Mouse (Mus musculus): ENCODE data around the gene Rufy3. TPM values are rescaled to one million over a fixed set of nuclear protein-coding genes. Genes with fewer than 3 reads are reported as not detected.

Rufy3 gene
- polyA plus RNA-seq, 1 experiment from 2014 or later, result 321 TPM

DNA sequence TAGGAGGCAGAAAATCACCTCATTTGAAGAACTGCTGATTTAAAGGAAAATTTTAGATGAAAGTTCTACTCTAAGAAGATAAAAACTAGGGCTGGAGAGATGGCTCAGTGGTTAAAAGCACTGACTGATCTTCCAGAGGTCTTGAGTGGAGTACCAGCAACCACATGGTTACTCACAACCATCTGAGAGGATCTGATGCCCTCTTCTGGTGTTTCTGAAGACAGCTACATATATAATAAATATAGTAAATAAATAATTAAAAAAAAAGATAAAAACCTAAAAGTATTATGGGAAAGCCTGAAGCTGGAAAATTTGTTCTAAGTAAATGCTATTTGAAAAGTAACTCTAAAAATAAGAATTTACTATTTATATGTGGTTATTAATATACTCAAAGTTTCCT is 128.2 kb downstream of the Rufy3 start:
- Histone ChIP-seq H3K4me2 (no peak overlapping the region), H3K9ac (no peak overlapping the region), H3K27me3 (replicated peaks) (no peaks in the 10 kb centered on the region), H3K27ac (no peak overlapping the region), H3K4me3 (no peak overlapping the region), H3K9me3 (no peaks in the 10 kb centered on the region), H3K36me3 (replicated peaks) (no peaks in the 10 kb centered on the region), H3K4me1 (no peaks in the 10 kb centered on the region)
- no peak for ATAC-seq (replicated peaks)

DNA sequence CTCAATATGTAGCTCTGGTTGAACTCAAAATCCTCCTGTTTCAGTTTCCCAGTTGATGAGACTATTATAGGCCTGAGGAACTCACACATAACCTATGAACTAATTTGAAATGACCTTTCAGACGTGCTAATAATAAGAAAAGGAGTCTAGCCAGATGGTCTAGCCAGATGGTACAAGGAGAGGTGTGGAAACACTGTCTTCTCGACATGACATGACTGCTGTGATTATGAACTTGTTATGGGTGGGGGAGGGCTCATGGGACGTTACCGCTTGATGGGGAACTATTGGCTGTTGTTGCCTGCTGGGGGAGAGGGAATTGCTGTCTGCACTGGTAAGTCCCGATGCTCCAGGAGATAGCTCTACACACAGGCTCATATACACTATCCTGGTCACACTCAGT is 132.5 kb downstream of the Rufy3 start:
- no peak for ATAC-seq (replicated peaks)
- Histone ChIP-seq H3K4me1 (no peaks in the 10 kb centered on the region), H3K4me3 (no peak overlapping the region), H3K36me3 (replicated peaks) (no peaks in the 10 kb centered on the region), H3K27me3 (replicated peaks) (no peaks in the 10 kb centered on the region), H3K9me3 (no peaks in the 10 kb centered on the region), H3K9ac (no peak overlapping the region), H3K27ac (no peak overlapping the region), H3K4me2 (no peak overlapping the region)
- WGBS, result 81% methylated on average over 5 of the region's 5 CpGs

DNA sequence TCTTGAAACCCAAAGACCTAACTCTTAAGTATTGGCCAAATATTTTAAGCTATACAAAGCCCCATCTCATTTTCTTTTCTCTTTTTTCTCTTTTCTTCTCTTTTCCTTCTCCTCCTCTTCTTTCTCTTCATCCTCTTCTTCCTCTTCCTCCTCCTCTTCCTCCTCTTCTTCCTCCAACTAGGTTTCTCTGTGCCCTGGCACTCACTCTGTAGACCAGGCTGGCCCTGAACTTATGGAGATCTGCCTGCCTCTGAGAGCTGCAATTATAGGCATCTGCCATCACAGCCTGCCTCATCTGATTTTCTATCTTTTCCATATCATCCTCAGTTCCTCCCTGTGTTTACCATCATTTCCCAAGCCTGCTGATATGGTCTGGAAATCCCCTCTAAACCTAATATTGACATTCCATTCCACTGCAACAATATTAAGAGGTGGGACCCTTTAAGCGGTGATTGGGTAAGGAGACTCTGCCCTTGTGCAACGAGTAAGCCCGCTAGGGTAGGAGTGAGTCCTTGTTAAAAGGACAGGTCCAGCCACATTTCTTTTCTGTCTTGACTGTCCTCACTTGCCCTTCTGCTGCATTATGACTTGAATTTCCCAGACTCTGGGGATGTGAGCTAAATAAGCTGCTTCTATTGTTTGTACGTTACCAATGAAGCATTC is 134.5 kb downstream of the Rufy3 start:
- Histone ChIP-seq H3K27me3 (replicated peaks) (no peaks in the 10 kb centered on the region), H3K9me3 (no peaks in the 10 kb centered on the region), H3K4me2 (no peak overlapping the region), H3K36me3 (replicated peaks) (no peaks in the 10 kb centered on the region), H3K4me1 (no peaks in the 10 kb centered on the region), H3K9ac (no peak overlapping the region), H3K4me3 (no peak overlapping the region), H3K27ac (no peak overlapping the region)
- 71% methylated on average over 4 of the region's 4 CpGs for WGBS
- no peak for ATAC-seq (replicated peaks)

Other genes with a start within 250 kb of the Rufy3 start
- not detected in 2 replicates for gene Prol1, start 247.7 kb upstream of the Rufy3 start, polyA plus RNA-seq (2015; fragmentation: Nextera tagmentation; extraction: Ambion mirVana)
- not detected in 2 replicates for gene Amtn, start 188.9 kb upstream of the Rufy3 start, polyA plus RNA-seq (2015; fragmentation: Nextera tagmentation; extraction: Ambion mirVana)
- not detected in 2 replicates for gene Ambn, start 109.0 kb upstream of the Rufy3 start, polyA plus RNA-seq (2015; fragmentation: Nextera tagmentation; extraction: Ambion mirVana)
- not detected in 2 replicates for gene Enam, start 77.1 kb upstream of the Rufy3 start, polyA plus RNA-seq (2015; fragmentation: Nextera tagmentation; extraction: Ambion mirVana)
- 0.11 and 0.31 TPM in 2 replicates for gene Jchain, start 37.1 kb upstream of the Rufy3 start, polyA plus RNA-seq (2015; fragmentation: Nextera tagmentation; extraction: Ambion mirVana)
- gene Utp3, start 10.6 kb upstream of the Rufy3 start, polyA plus RNA-seq (2015; fragmentation: Nextera tagmentation; extraction: Ambion mirVana), result 45.1 and 46.9 TPM in 2 replicates
- 57.7 and 63.6 TPM in 2 replicates for gene Grsf1, start 111.1 kb downstream of the Rufy3 start, polyA plus RNA-seq (2015; fragmentation: Nextera tagmentation; extraction: Ambion mirVana)
- gene Mob1b, start 155.8 kb downstream of the Rufy3 start, polyA plus RNA-seq (2015; fragmentation: Nextera tagmentation; extraction: Ambion mirVana), result 9.5 and 9.7 TPM in 2 replicates
- 50.5 and 50.9 TPM in 2 replicates for gene Dck, start 200.0 kb downstream of the Rufy3 start, polyA plus RNA-seq (2015; fragmentation: Nextera tagmentation; extraction: Ambion mirVana)

Data from midbrain, embryonic 15.5 days (tissue).